Comparison of ENCODE assay signal across 9 mouse cellular contexts in genomic region chr10:110733343-110733742, GRCm38 (mm10). TPM values are rescaled to one million over a fixed set of nuclear protein-coding genes. Genes with fewer than 3 reads are reported as not detected.
DNase-seq lines count a peak whose midpoint lies in the region; ATAC-seq and TF ChIP-seq lines count a peak whose summit lies in the region.
"Had no signal": no experiment of that assay in that cellular context is flagged by ENCODE, and none has a peak within 500 bp of the region (broad histone marks: within the 10 kb centered on the region; RNA-seq: fewer than 3 reads in every experiment).

No protein-coding gene starts in this region.

- H3K27ac ChIP-seq in ES-Bruce4 (ENCODE audit: insufficient read depth, low read length) = no peak overlapping the region
- no peak overlapping the region for H3K27ac ChIP-seq in liver, embryonic 16.5 days (ENCODE audit: low read length)
- H3K27ac ChIP-seq: macrophage had no signal

- DNase-seq in adrenal gland, adult 8-10 months = peak; percentile 19
- peak; percentile 85 for DNase-seq in embryo, embryonic 11 days
- DNase-seq in large intestine, adult 2 months (ENCODE audit: low read depth, low spot score) = peak; percentile 38
- DNase-seq in ovary, postnatal 10 days (ENCODE audit: low spot score) = peak; percentile 18
- peak; percentile 66 for DNase-seq in thymus, postnatal 25 days

- no peaks in the 10 kb centered on the region for H3K36me3 ChIP-seq in ES-Bruce4 (ENCODE audit: control insufficient read depth, insufficient read depth, low read length, poor library complexity, severe bottlenecking)
- no peaks in the 10 kb centered on the region for H3K36me3 ChIP-seq in liver, embryonic 16.5 days (ENCODE audit: control insufficient read depth, insufficient read depth)

- 0 out of 2 replicates have a peak, but pooled peaks cover 1% of the 10 kb centered on the region for H3K27me3 ChIP-seq in ES-Bruce4 (ENCODE audit: control insufficient read depth, insufficient read depth, low read length, poor library complexity, severe bottlenecking)
- H3K27me3 ChIP-seq in liver, embryonic 16.5 days (ENCODE audit: control insufficient read depth, insufficient read depth, low read depth, low read length) = no peaks in the 10 kb centered on the region

- no peak overlapping the region for H3K4me3 ChIP-seq in ES-Bruce4 (ENCODE audit: low read depth, low read length)
- no peak overlapping the region for H3K4me3 ChIP-seq in liver, embryonic 16.5 days (ENCODE audit: low read depth, low read length)

- WGBS in large intestine, adult 2 months = 16% methylated on average over 6 of the region's 6 CpGs
- 8% methylated on average over 6 of the region's 6 CpGs for WGBS in liver, embryonic 16.5 days (ENCODE audit: insufficient replicate concordance)

- H3K4me1 ChIP-seq in ES-Bruce4 (ENCODE audit: control insufficient read depth, insufficient read depth, low read length) = no peaks in the 10 kb centered on the region
- no peaks in the 10 kb centered on the region for H3K4me1 ChIP-seq in liver, embryonic 16.5 days (ENCODE audit: control insufficient read depth, low read depth, low read length)

- no peak overlapping the region for H3K4me2 ChIP-seq in liver, embryonic 16.5 days (ENCODE audit: low read depth, low read length)

- ATAC-seq in granulocyte monocyte progenitor cell, adult 5-6 weeks (replicated peaks; ENCODE audit: poor library complexity, severe bottlenecking) = peak; percentile 99
- ATAC-seq in liver, embryonic 16.5 days (ENCODE audit: low read depth) = peak; percentile 48

- no peak for TF ChIP-seq EP300 in ES-Bruce4 (IDR thresholded peaks at IDR 0.05; ENCODE audit: insufficient read depth, low read depth, low read length)

- TF ChIP-seq POLR2A in ES-Bruce4 (IDR thresholded peaks at IDR 0.05; ENCODE audit: insufficient read depth, low read length) = no peak

- no peaks in the 10 kb centered on the region for H3K9me3 ChIP-seq in ES-Bruce4 (replicated peaks; ENCODE audit: control insufficient read depth, insufficient read depth, low read length, poor library complexity, severe bottlenecking)
- H3K9me3 ChIP-seq in liver, embryonic 16.5 days (replicated peaks; ENCODE audit: control insufficient read depth, low read length) = no peaks in the 10 kb centered on the region

- H3K9ac ChIP-seq in ES-Bruce4 (ENCODE audit: low read depth, poor library complexity, severe bottlenecking) = no peak overlapping the region
- no peak overlapping the region for H3K9ac ChIP-seq in liver, embryonic 16.5 days (ENCODE audit: low read depth, low read length)

- TF ChIP-seq CTCF in ES-Bruce4 (IDR thresholded peaks at IDR 0.05; ENCODE audit: low read depth, low read length) = peak; percentile 54

RNA-seq across cellular contexts. Expression of gene E2f7, which starts 11.9 kb away (rescaled TPM):
- polyA plus RNA-seq in ES-Bruce4 (2011; ENCODE audit: insufficient read depth, insufficient read length, low read depth, missing spikeins) = 31.4 and 32.5 TPM in 2 replicates
- total RNA-seq in adrenal gland, adult 8-10 months (2022) = 1 to 10 TPM in 2 of 4 experiments, under 1 TPM in 2; 0.83 to 1.1 (median 0.96) TPM
- 7.5 and 12.5 TPM in 2 replicates for total RNA-seq in granulocyte monocyte progenitor cell, adult 5-6 weeks (2014; fragmentation: Nextera tagmentation)
- total RNA-seq in granulocyte monocyte progenitor cell, adult 5-6 weeks (2017) = 5.0 and 5.8 TPM in 2 replicates
- 1.2 TPM in 2 replicates for polyA plus RNA-seq in large intestine, adult 2 months (2012; rRNA removed)
- 6.6 and 7.8 TPM in 2 replicates for polyA plus RNA-seq in liver, embryonic 16.5 days (2015; fragmentation: Nextera tagmentation; extraction: Ambion mirVana)

Comparison
In these comparisons a context has a peak if more than half of its experiments do, and no peak if none do; other contexts are left out.
1. DNase-seq: peak in every context shown above with its lines; median percentile 85 in embryo, embryonic 11 days; 66 in thymus, postnatal 25 days; 38 in large intestine, adult 2 months; 19 in adrenal gland, adult 8-10 months; 18 in ovary, postnatal 10 days.